Mouse (Mus musculus) olfactory bulb, adult 2 months (tissue): ENCODE results near the gene Chn1.

ENCODE experiments used
- CTCF ChIP-seq: fragments of 200-500 bp; IDR thresholded peaks from 2 replicates; pipeline ENCODE4 v1.5.1; 2012; ENCODE audit warnings: low read depth, mild to moderate bottlenecking, low read length, moderate library complexity; ENCODE audit not compliant: insufficient read depth
- POLR2A ChIP-seq: fragments of 200-500 bp; IDR thresholded peaks from 2 replicates; pipeline ENCODE4 v1.6.1; 2012; ENCODE audit warnings: mild to moderate bottlenecking, low read depth, low read length, moderate library complexity; ENCODE audit not compliant: insufficient read depth

DNA sequence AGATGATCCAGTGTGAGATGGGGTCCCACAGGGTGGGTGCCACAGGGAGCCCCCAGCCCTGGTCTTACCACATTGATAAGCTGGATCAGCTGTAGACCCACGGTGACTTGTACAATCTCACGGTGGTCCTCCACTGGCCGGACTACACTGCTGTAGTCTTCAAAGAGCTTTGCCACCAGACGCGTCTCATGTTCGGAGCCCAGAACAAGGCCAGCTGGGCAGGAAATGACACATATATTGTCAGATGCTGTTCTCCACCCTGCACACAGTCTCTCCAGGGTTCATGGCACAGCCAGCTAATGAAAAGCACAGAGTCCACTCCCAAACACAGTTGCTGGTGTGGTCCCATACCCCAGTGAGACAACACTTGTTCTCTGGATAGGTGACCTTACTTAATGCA is 200.7 kb downstream of the Chn1 start:
- TF ChIP-seq POLR2A (no peak), CTCF (no peak)
